Mouse (Mus musculus) liver, postnatal 0 days (tissue): Measurements from ENCODE around the gene Mast1. TPM values are rescaled to one million over a fixed set of nuclear protein-coding genes. Genes with fewer than 3 reads are reported as not detected.

ENCODE experiments used
- ATAC-seq: fragments of 200-750 bp; cut with Nextera tagmentation; 2 replicates; pipeline ENCODE4 v1.8.0; 2017; ENCODE audit warnings: mild to moderate bottlenecking, moderate library complexity
- DNase-seq: peaks from one replicate; pipeline ENCODE4 v3.0.0-alpha.2; 2016
- H3K27ac ChIP-seq: fragments of 300-500 bp; sonication (generic); 2 replicates; pipeline ENCODE4 v1.5.1; 2014; ENCODE audit warnings: antibody characterized with exemption, moderate library complexity, mild to moderate bottlenecking, low read depth
- H3K27me3 ChIP-seq: fragments of 300-500 bp; sonication (generic); 2 replicates; pipeline ENCODE4 v1.6.1; 2014; ENCODE audit warnings: low read length, control low read depth, mixed read lengths; ENCODE audit not compliant: insufficient read depth
- H3K36me3 ChIP-seq: fragments of 300-500 bp; sonication (generic); replicated peaks from 2 replicates; pipeline ENCODE4 v1.6.1; 2014; ENCODE audit warnings: mild to moderate bottlenecking, control low read depth, low read length, moderate library complexity, mixed read lengths; ENCODE audit not compliant: insufficient read depth
- H3K4me1 ChIP-seq: fragments of 300-500 bp; sonication (generic); 2 replicates; pipeline ENCODE4 v1.6.1; 2014; ENCODE audit warnings: antibody characterized with exemption, mild to moderate bottlenecking, control low read depth; ENCODE audit not compliant: insufficient read depth
- H3K4me2 ChIP-seq: fragments of 300-500 bp; sonication (generic); 2 replicates; pipeline ENCODE4 v1.6.1; 2014; ENCODE audit warnings: low read depth, mild to moderate bottlenecking, low read length, moderate library complexity, mixed read lengths
- H3K4me3 ChIP-seq: fragments of 300-500 bp; sonication (generic); 2 replicates; pipeline ENCODE4 v1.5.1; 2014; ENCODE audit warnings: low read depth, low read length
- H3K9ac ChIP-seq: fragments of 300-500 bp; sonication (generic); replicated peaks from 2 replicates; pipeline ENCODE4 v1.6.1; 2014; ENCODE audit warnings: mild to moderate bottlenecking, moderate library complexity
- H3K9me3 ChIP-seq: fragments of 300-500 bp; sonication (generic); 2 replicates; pipeline ENCODE4 v1.6.1; 2016; ENCODE audit warnings: mild to moderate bottlenecking, control low read depth, low read length, mixed read lengths
- CTCF ChIP-seq: sonication (generic); IDR thresholded peaks from 2 replicates; pipeline ENCODE4 v1.5.1; 2016; ENCODE audit warnings: antibody characterized with exemption, low read depth
- EP300 ChIP-seq: IDR thresholded peaks from 2 replicates; pipeline ENCODE4 v1.6.1; 2016; ENCODE audit warnings: antibody characterized with exemption, low read depth, mild to moderate bottlenecking
- WGBS: fragments of 180-500 bp; shearing (Covaris S2); extraction: QIAGEN DNeasy Blood & Tissue Kit; methylation state at CpG from one replicate; pipeline ENCODE4 v1.1.7; 2014; ENCODE audit not compliant: insufficient replicate concordance; 5-methylcytosine and 5-hydroxymethylcytosine counted together
- polyA plus RNA-seq: library from polyadenylated mRNA; unstranded; fragments of >200 nt; fragmentation: Nextera tagmentation; extraction: Ambion mirVana; gene quantifications from 2 replicates; pipeline ENCODE4 v1.2.1, GENCODE M21; 2015

Mast1 gene
- polyA plus RNA-seq, 1 experiment from 2014 or later: 0.07 TPM

DNA sequence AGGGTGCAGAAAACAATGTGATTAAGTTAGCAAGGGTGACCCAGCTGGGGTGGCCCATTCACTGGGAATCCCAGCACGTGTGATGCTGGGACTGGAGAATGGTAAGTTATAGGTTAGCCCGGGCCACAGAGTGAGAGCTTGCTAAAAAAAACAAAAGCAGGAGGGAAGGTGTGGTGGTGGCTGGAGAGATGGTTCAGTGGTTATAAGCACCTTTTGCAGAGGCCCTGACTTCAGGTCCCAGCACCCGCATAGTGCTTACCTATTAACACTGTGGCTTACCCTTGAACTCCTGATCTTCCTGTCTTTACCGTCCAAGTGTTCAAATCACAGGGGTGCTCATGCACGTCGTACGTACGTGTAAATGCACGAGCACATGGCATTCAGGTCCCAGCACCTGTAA is 30.1 kb downstream of the Mast1 start:
- 82% methylated on average over 9 of the region's 9 CpGs for WGBS
- Histone ChIP-seq H3K4me3 (no peak overlapping the region), H3K27ac (no peak overlapping the region), H3K4me2 (no peak overlapping the region), H3K9me3 (no peaks in the 10 kb centered on the region), H3K36me3 (peaks cover 23% of the 10 kb centered on the region), H3K27me3 (peaks cover 5% of the 10 kb centered on the region), H3K4me1 (peaks cover 20% of the 10 kb centered on the region), H3K9ac (no peak overlapping the region)
- TF ChIP-seq EP300: no peak
- no peak for TF ChIP-seq CTCF
- ATAC-seq (no peak), DNase-seq (no peak)

- Histone ChIP-seq H3K27ac (no peak overlapping the region), H3K9me3 (no peaks in the 10 kb centered on the region), H3K27me3 (no peaks in the 10 kb centered on the region), H3K9ac (0 out of 2 replicates have a peak overlapping the region, but pooled peaks have one; percentile 35), H3K4me3 (peak overlapping the region; percentile 93; the same call in 1 of the 2 replicates), H3K36me3 (peaks cover 21% of the 10 kb centered on the region), H3K4me1 (peaks cover 26% of the 10 kb centered on the region), H3K4me2 (peak overlapping the region; percentile 90)
- DNase-seq (no peak), ATAC-seq (no peak)
- TF ChIP-seq EP300: no peak
- TF ChIP-seq CTCF: no peak
- 83% methylated on average over 7 of the region's 7 CpGs for WGBS
These were observed 32.8 kb downstream of the Mast1 start for GRCm38 (mm10) chr8:84904351-84904750.

DNA sequence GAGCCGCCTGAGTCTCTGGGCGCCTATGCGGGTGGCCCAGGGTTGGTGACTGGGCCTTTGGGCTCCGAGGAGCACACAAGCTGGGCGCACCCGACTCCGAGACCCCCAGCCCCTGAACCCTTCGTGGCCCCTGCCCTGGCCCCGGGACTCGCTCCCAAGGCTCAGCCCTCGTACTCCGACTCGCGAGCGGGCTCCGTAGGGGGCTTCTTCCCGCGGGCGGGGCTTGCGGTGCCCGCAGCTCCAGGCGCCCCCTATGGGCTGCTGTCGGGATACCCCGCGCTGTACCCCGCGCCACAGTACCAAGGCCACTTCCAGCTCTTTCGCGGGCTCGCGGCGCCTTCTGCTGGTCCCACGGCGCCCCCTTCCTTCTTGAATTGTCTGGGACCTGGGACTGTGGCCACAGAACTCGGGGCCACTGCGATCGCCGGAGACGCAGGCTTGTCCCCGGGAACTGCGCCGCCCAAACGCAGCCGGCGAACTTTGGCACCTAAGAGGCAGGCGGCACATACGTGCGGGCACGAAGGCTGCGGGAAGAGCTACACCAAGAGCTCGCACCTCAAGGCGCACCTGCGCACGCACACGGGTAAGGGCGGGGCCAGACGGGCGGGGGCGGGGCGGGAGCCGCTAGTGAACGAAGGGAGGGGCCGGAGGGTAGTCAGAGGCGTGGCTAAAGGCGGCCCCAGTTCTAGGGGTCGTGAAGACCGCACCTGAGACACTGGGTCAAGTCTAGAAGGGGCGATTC is 34.1 kb downstream of the Mast1 start:
- peaks cover 19% of the 10 kb centered on the region for H3K4me1 ChIP-seq
- peak overlapping the region; percentile 98 for H3K9ac ChIP-seq
- peak; percentile 84 for ATAC-seq
- H3K9me3 ChIP-seq: no peaks in the 10 kb centered on the region
- peak overlapping the region; percentile 93 for H3K4me3 ChIP-seq
- peaks cover 21% of the 10 kb centered on the region for H3K36me3 ChIP-seq
- WGBS: under 1% methylated on average over 66 of the region's 68 CpGs
- H3K27ac ChIP-seq: peak overlapping the region; percentile 95
- no peaks in the 10 kb centered on the region for H3K27me3 ChIP-seq
- peak overlapping the region; percentile 90 for H3K4me2 ChIP-seq
- TF ChIP-seq CTCF (peak; percentile 97), EP300 (peak; percentile 48; the same call in 1 of the 2 replicates)
- peak; percentile 94 for DNase-seq

- Histone ChIP-seq H3K9ac (peak overlapping the region; percentile 98), H3K36me3 (peaks cover 21% of the 10 kb centered on the region), H3K27ac (peak overlapping the region; percentile 95), H3K4me3 (peak overlapping the region; percentile 93), H3K9me3 (no peaks in the 10 kb centered on the region), H3K27me3 (no peaks in the 10 kb centered on the region), H3K4me2 (peak overlapping the region; percentile 90), H3K4me1 (peaks cover 19% of the 10 kb centered on the region)
- WGBS: 6% methylated on average over 24 of the region's 24 CpGs
- ATAC-seq (no peak), DNase-seq (peak; percentile 49)
- no peak for TF ChIP-seq EP300
- no peak for TF ChIP-seq CTCF
These were observed 34.7 kb downstream of the Mast1 start for GRCm38 (mm10) chr8:84902367-84902919.

GRCm38 (mm10) chr8:84901752-84902151 is 35.4 kb downstream of the Mast1 start, which contains the start of gene Klf1:
Gene Klf1, plus strand, starts transcription at chr8:84901928.
- DNase-seq (peak; percentile 60), ATAC-seq (peak; percentile 48)
- Histone ChIP-seq H3K4me1 (peaks cover 19% of the 10 kb centered on the region), H3K36me3 (peaks cover 21% of the 10 kb centered on the region), H3K9ac (peak within 1 kb of the TSS; percentile 98), H3K27ac (peak within 1 kb of the TSS; percentile 95), H3K9me3 (no peaks in the 10 kb centered on the region), H3K4me2 (peak within 1 kb of the TSS; percentile 90), H3K4me3 (peak within 1 kb of the TSS; percentile 93), H3K27me3 (no peaks in the 10 kb centered on the region)
- TF ChIP-seq EP300: peak; percentile 93
- TF ChIP-seq CTCF: no peak
- WGBS: 57% methylated on average over 3 of the region's 3 CpGs

GRCm38 (mm10) chr8:84901071-84901470 is 36.1 kb downstream of the Mast1 start:
- peak overlapping the region; percentile 95 for H3K27ac ChIP-seq
- peak overlapping the region; percentile 98 for H3K9ac ChIP-seq
- peaks cover 19% of the 10 kb centered on the region for H3K4me1 ChIP-seq
- TF ChIP-seq EP300 (peak; percentile 94), CTCF (no peak)
- DNase-seq (peak; percentile 78), ATAC-seq (peak; percentile 66)
- H3K36me3 ChIP-seq: peaks cover 21% of the 10 kb centered on the region
- WGBS: 48% methylated on average over 4 of the region's 4 CpGs
- H3K4me2 ChIP-seq: peak overlapping the region; percentile 90
- no peaks in the 10 kb centered on the region for H3K27me3 ChIP-seq
- no peaks in the 10 kb centered on the region for H3K9me3 ChIP-seq
- peak overlapping the region; percentile 93 for H3K4me3 ChIP-seq
